Mouse (Mus musculus) limb, embryonic 14.5 days (tissue): ENCODE data around the gene Map4k2. TPM values are rescaled to one million over a fixed set of nuclear protein-coding genes. Genes with fewer than 3 reads are reported as not detected.
A peak's percentile ranks its signal among the peaks of the same experiment; 100 is the strongest.

Experiments used
- ATAC-seq: fragments of 200-750 bp; cut with Nextera tagmentation; 2 replicates; pipeline ENCODE4 v1.8.0; 2017; ENCODE audit warnings: low read depth, moderate number of reproducible peaks, moderate TSS enrichment; ENCODE audit not compliant: low FRiP score
- DNase-seq: peaks from one replicate; pipeline ENCODE4 v3.0.0-alpha.2; 2015; ENCODE audit warnings: low spot score
- H3K27ac ChIP-seq: fragments of 300-500 bp; sonication (generic); replicated peaks from 2 replicates; pipeline ENCODE4 v1.5.1; 2014; ENCODE audit warnings: low read depth, mild to moderate bottlenecking, low read length, moderate library complexity, mixed read lengths
- H3K27me3 ChIP-seq: fragments of 300-500 bp; sonication (generic); 2 replicates; pipeline ENCODE4 v1.6.1; 2014; ENCODE audit warnings: low read length, mixed read lengths; ENCODE audit not compliant: control insufficient read depth, insufficient read depth
- H3K36me3 ChIP-seq: fragments of 300-500 bp; sonication (generic); 2 replicates; pipeline ENCODE4 v1.6.1; 2014; ENCODE audit warnings: mild to moderate bottlenecking, low read length, moderate library complexity, mixed read lengths; ENCODE audit not compliant: control insufficient read depth, insufficient read depth
- H3K4me1 ChIP-seq: fragments of 300-500 bp; sonication (generic); 2 replicates; pipeline ENCODE4 v1.6.1; 2014; ENCODE audit warnings: antibody characterized with exemption, low read length, mixed read lengths; ENCODE audit not compliant: control insufficient read depth, insufficient read depth
- H3K4me2 ChIP-seq: fragments of 300-500 bp; sonication (generic); replicated peaks from 2 replicates; pipeline ENCODE4 v1.6.1; 2014; ENCODE audit warnings: low read depth, mild to moderate bottlenecking, low read length, moderate library complexity; ENCODE audit not compliant: severe bottlenecking
- H3K4me3 ChIP-seq: fragments of 300-500 bp; sonication (generic); replicated peaks from 2 replicates; pipeline ENCODE4 v1.5.1; 2014; ENCODE audit warnings: low read length
- H3K9ac ChIP-seq: fragments of 300-500 bp; sonication (generic); 2 replicates; pipeline ENCODE4 v1.6.1; 2014; ENCODE audit warnings: mild to moderate bottlenecking, low read depth, low read length, moderate library complexity; ENCODE audit not compliant: severe bottlenecking
- H3K9me3 ChIP-seq: fragments of 300-500 bp; sonication (generic); 2 replicates; pipeline ENCODE4 v1.6.1; 2016; ENCODE audit warnings: low read length; ENCODE audit not compliant: control insufficient read depth
- POLR2A ChIP-seq: fragments of 200-500 bp; IDR thresholded peaks from 2 replicates; pipeline ENCODE4 v1.8.0; 2012; ENCODE audit warnings: inconsistent platforms, mild to moderate bottlenecking, moderate library complexity, borderline replicate concordance; ENCODE audit not compliant: insufficient read depth, insufficient read length; ENCODE audit errors: extremely low read depth
- WGBS: fragments of 180-500 bp; shearing (Covaris S2); extraction: QIAGEN DNeasy Blood & Tissue Kit; methylation state at CpG from one replicate; pipeline ENCODE4 v1.1.7; 2014; 5-methylcytosine and 5-hydroxymethylcytosine counted together
- polyA plus RNA-seq, 2 experiments: library from polyadenylated mRNA; depleted of rRNA in 1 of 2; stranded (reverse) in 1 of 2; unstranded in 1 of 2; fragments of >200 nt; fragmentation: Nextera tagmentation in 1 of 2; extraction: Ambion mirVana in 1 of 2; gene quantifications; 2 replicates each; pipeline versions ENCODE4 v1.2.1 to v1.2.3; 2012 to 2014

Map4k2 gene
- polyA plus RNA-seq, 2 experiments, result 8.8 to 90.4 TPM

- no peak for TF ChIP-seq POLR2A
- Histone ChIP-seq H3K9ac (peak overlapping the region; percentile 83), H3K4me3 (peak overlapping the region; percentile 87), H3K27ac (peak overlapping the region; percentile 73), H3K36me3 (peaks cover 39% of the 10 kb centered on the region), H3K4me1 (peaks cover 15% of the 10 kb centered on the region), H3K27me3 (no peaks in the 10 kb centered on the region), H3K4me2 (peak overlapping the region; percentile 75), H3K9me3 (no peaks in the 10 kb centered on the region)
- ATAC-seq (no peak), DNase-seq (no peak)
- WGBS, result under 1% methylated on average over 18 of the region's 25 CpGs
Measured at GRCm38 (mm10) chr19:6335458-6335827, 5.5 kb upstream of the Map4k2 start.

GRCm38 (mm10) chr19:6336920-6337319 is 4.0 kb upstream of the Map4k2 start:
- ATAC-seq, result no peak
- H3K36me3 ChIP-seq, result peaks cover 41% of the 10 kb centered on the region
- peak overlapping the region; percentile 75; the same call in 1 of the 2 replicates for H3K4me2 ChIP-seq
- H3K9ac ChIP-seq, result peak overlapping the region; percentile 83; the same call in 1 of the 2 replicates
- no peak for TF ChIP-seq POLR2A
- 86% methylated on average over 10 of the region's 10 CpGs for WGBS
- no peak overlapping the region for H3K27ac ChIP-seq
- peak overlapping the region; percentile 87; the same call in 1 of the 2 replicates for H3K4me3 ChIP-seq
- DNase-seq, result no peak
- H3K27me3 ChIP-seq, result no peaks in the 10 kb centered on the region
- H3K4me1 ChIP-seq, result peaks cover 20% of the 10 kb centered on the region
- H3K9me3 ChIP-seq, result no peaks in the 10 kb centered on the region

- no peak for DNase-seq
- H3K4me3 ChIP-seq, result no peak overlapping the region
- no peaks in the 10 kb centered on the region for H3K9me3 ChIP-seq
- 95% methylated on average over 7 of the region's 7 CpGs for WGBS
- H3K9ac ChIP-seq, result no peak overlapping the region
- no peak overlapping the region for H3K4me2 ChIP-seq
- no peak for TF ChIP-seq POLR2A
- H3K36me3 ChIP-seq, result peaks cover 42% of the 10 kb centered on the region
- peaks cover 20% of the 10 kb centered on the region for H3K4me1 ChIP-seq
- H3K27me3 ChIP-seq, result no peaks in the 10 kb centered on the region
- no peak for ATAC-seq
- no peak overlapping the region for H3K27ac ChIP-seq
Measured at GRCm38 (mm10) chr19:6338171-6338570, 2.8 kb upstream of the Map4k2 start.

- H3K4me2 ChIP-seq, result no peak overlapping the region
- WGBS, result 93% methylated on average over 11 of the region's 11 CpGs
- no peak overlapping the region for H3K9ac ChIP-seq
- no peak overlapping the region for H3K27ac ChIP-seq
- H3K4me3 ChIP-seq, result no peak overlapping the region
- TF ChIP-seq POLR2A, result no peak
- peaks cover 20% of the 10 kb centered on the region for H3K4me1 ChIP-seq
- no peak for ATAC-seq
- DNase-seq, result no peak
- H3K27me3 ChIP-seq, result no peaks in the 10 kb centered on the region
- no peaks in the 10 kb centered on the region for H3K9me3 ChIP-seq
- H3K36me3 ChIP-seq, result peaks cover 45% of the 10 kb centered on the region
Measured at GRCm38 (mm10) chr19:6338716-6339115, 2.2 kb upstream of the Map4k2 start.

- whole genome bisulfite sequencing, result 92% methylated on average over 6 of the region's 6 CpGs
- Histone ChIP-seq H3K27me3 (no peaks in the 10 kb centered on the region), H3K9ac (no peak overlapping the region), H3K27ac (no peak overlapping the region), H3K36me3 (peaks cover 49% of the 10 kb centered on the region), H3K4me3 (no peak overlapping the region), H3K9me3 (no peaks in the 10 kb centered on the region), H3K4me2 (no peak overlapping the region), H3K4me1 (peaks cover 18% of the 10 kb centered on the region)
- no peak for ATAC-seq
- no peak for DNase-seq
- no peak for TF ChIP-seq POLR2A
Measured at GRCm38 (mm10) chr19:6339191-6339590, 1.7 kb upstream of the Map4k2 start.
